Mouse (Mus musculus) ES-E14 (cell line): ENCODE results near the gene Cdk19. TPM values are rescaled to one million over a fixed set of nuclear protein-coding genes. Genes with fewer than 3 reads are reported as not detected.
A peak's percentile ranks its signal among the peaks of the same experiment; 100 is the strongest.
"Not testable (repeated sequence)": the region's sequence is repeated elsewhere in the genome, so short reads cannot be mapped to it uniquely, and the experiment has no call there.

ENCODE experiments used
- DNase-seq: peaks from one replicate; pipeline ENCODE4 v3.0.0-alpha.2; 2013; ENCODE audit warnings: low read depth, low spot score
- H3K27ac ChIP-seq: 2 replicates; pipeline ENCODE4 v1.5.1; 2012; ENCODE audit warnings: low read depth, mild to moderate bottlenecking, low read length, moderate library complexity, mixed read lengths; ENCODE audit not compliant: poor library complexity, insufficient read depth, severe bottlenecking
- H3K36me3 ChIP-seq: 2 replicates; pipeline ENCODE4 v1.6.1; 2012; ENCODE audit warnings: mild to moderate bottlenecking, low read length, moderate library complexity, mixed read lengths; ENCODE audit not compliant: control insufficient read depth, poor library complexity, insufficient read depth, severe bottlenecking
- H3K4me1 ChIP-seq, 2 experiments: fragments of 150-350 bp in 1 of 2; sonication (generic) in 1 of 2; 2 replicates each; pipeline ENCODE4 v1.6.1; 2012; ENCODE audit warnings: low read length in 2 of 2, mild to moderate bottlenecking in 1 of 2, mixed read lengths in 1 of 2; ENCODE audit not compliant: control insufficient read depth in 2 of 2, insufficient read depth in 2 of 2, poor library complexity in 1 of 2
- H3K4me3 ChIP-seq, 2 experiments: fragments of 150-350 bp in 1 of 2; sonication (generic) in 1 of 2; 2 replicates each; pipeline ENCODE4 v1.5.1; 2012; ENCODE audit warnings: low read length in 2 of 2, low read depth in 1 of 2, mild to moderate bottlenecking in 1 of 2, mixed read lengths in 1 of 2; ENCODE audit not compliant: insufficient read depth in 1 of 2, poor library complexity in 1 of 2, severe bottlenecking in 1 of 2
- H3K9ac ChIP-seq: 2 replicates; pipeline ENCODE4 v1.6.1; 2012; ENCODE audit warnings: low read depth, mild to moderate bottlenecking, low read length, mixed read lengths; ENCODE audit not compliant: poor library complexity, insufficient read depth, severe bottlenecking
- H3K9me3 ChIP-seq: fragments of 150-350 bp; sonication (generic); 2 replicates; pipeline ENCODE4 v1.6.1; 2012; ENCODE audit warnings: low read depth, mild to moderate bottlenecking, low read length; ENCODE audit not compliant: control insufficient read depth, insufficient read depth
- CHD2 ChIP-seq: IDR thresholded peaks from 2 replicates; pipeline ENCODE4 v1.6.1; 2014; ENCODE audit warnings: mild to moderate bottlenecking, low read depth, low read length, inconsistent platforms
- HCFC1 ChIP-seq: IDR thresholded peaks from 2 replicates; pipeline ENCODE4 v1.6.1; 2012; ENCODE audit warnings: low read length, inconsistent platforms, borderline replicate concordance; ENCODE audit not compliant: insufficient read depth
- MAFK ChIP-seq: IDR thresholded peaks from 2 replicates; pipeline ENCODE4 v1.6.1; 2014; ENCODE audit warnings: mild to moderate bottlenecking, low read depth, low read length, inconsistent platforms; ENCODE audit not compliant: insufficient read depth
- ZC3H11A ChIP-seq: IDR thresholded peaks from 2 replicates; pipeline ENCODE4 v1.6.1; 2012; ENCODE audit warnings: low read depth, mild to moderate bottlenecking, inconsistent platforms, low read length, borderline replicate concordance
- ZNF384 ChIP-seq: IDR thresholded peaks from 2 replicates; pipeline ENCODE4 v1.6.1; 2012; ENCODE audit warnings: low read depth, low read length, inconsistent platforms
- in situ Hi-C, 2 experiments: fragments of 600-800 bp; cut with MboI; formaldehyde crosslinking; loops; one replicate each; pipeline ENCODE4 v1.15.1; 2025; ENCODE audit warnings: low sequenced_read_pairs in 2 of 2, inconsistent platforms in 1 of 2; ENCODE audit not compliant: unreplicated experiment in 2 of 2
- total RNA-seq: library from RNA; depleted of rRNA; stranded (reverse); fragments of 300-350 nt; gene quantifications from 2 replicates; pipeline ENCODE4 v1.2.3, GENCODE M21; 2012

The Cdk19 gene
- total RNA-seq, 1 experiment: 6.4 TPM

GRCm38 (mm10) chr10:40424428-40424827 lies 85.1 kb downstream of the Cdk19 start:
- H3K4me3 ChIP-seq, H3K36me3 ChIP-seq, H3K27ac ChIP-seq, H3K9me3 ChIP-seq, H3K9ac ChIP-seq, in situ Hi-C loops, H3K4me1 ChIP-seq, DNase-seq: not testable (repeated sequence)
- TF ChIP-seq ZNF384: peak; percentile 62; the same call in 1 of the 2 replicates

GRCm38 (mm10) chr10:40425243-40426095 lies 86.1 kb downstream of the Cdk19 start:
- no peaks in the 10 kb centered on the region for H3K9me3 ChIP-seq
- H3K9ac ChIP-seq: peak overlapping the region; percentile 58; the same call in 1 of the 2 replicates
- no peaks in the 10 kb centered on the region for H3K36me3 ChIP-seq
- TF ChIP-seq ZC3H11A (no peak), HCFC1 (no peak), CHD2 (no peak), MAFK (no peak), ZNF384 (no peak)
- in situ Hi-C loops: no loop called here
- H3K4me1 ChIP-seq: peaks cover 2 to 7% of the 10 kb centered on the region in 2 experiments; a peak in 2 of 4 replicates
- DNase-seq: peak; percentile 56
- no peak overlapping the region; the same call in 1 of the 2 replicates for H3K27ac ChIP-seq
- H3K4me3 ChIP-seq: peak overlapping the region; percentile 46 to 55

GRCm38 (mm10) chr10:40426096-40426450 lies 86.7 kb downstream of the Cdk19 start:
- Histone ChIP-seq H3K4me1 (peaks cover 2 to 4% of the 10 kb centered on the region in 2 experiments; a peak in 2 of 4 replicates), H3K9ac (no peak overlapping the region), H3K4me3 (0 out of 4 replicates have a peak overlapping the region, but pooled peaks of 1 of the 2 experiments have one; percentile 46), H3K27ac (peak overlapping the region; percentile 24; the same call in 1 of the 2 replicates), H3K36me3 (no peaks in the 10 kb centered on the region), H3K9me3 (no peaks in the 10 kb centered on the region)
- in situ Hi-C loops: no loop called here
- no peak for TF ChIP-seq HCFC1
- DNase-seq: no peak

GRCm38 (mm10) chr10:40428633-40429032 lies 89.3 kb downstream of the Cdk19 start:
- DNase-seq: no peak
- peaks cover 2 to 6% of the 10 kb centered on the region in 2 experiments; a peak in 2 of 4 replicates for H3K4me1 ChIP-seq
- no peak overlapping the region for H3K9ac ChIP-seq
- no peak overlapping the region for H3K4me3 ChIP-seq
- in situ Hi-C loops: no loop called here
- H3K27ac ChIP-seq: no peak overlapping the region
- no peaks in the 10 kb centered on the region for H3K36me3 ChIP-seq
- no peaks in the 10 kb centered on the region for H3K9me3 ChIP-seq
- TF ChIP-seq HCFC1 (no peak), CHD2 (no peak), MAFK (no peak), ZC3H11A (no peak)

GRCm38 (mm10) chr10:40429081-40429480 lies 89.7 kb downstream of the Cdk19 start:
- H3K9ac ChIP-seq: no peak overlapping the region
- H3K27ac ChIP-seq: no peak overlapping the region
- no peak for DNase-seq
- H3K4me3 ChIP-seq: no peak overlapping the region
- no peaks in the 10 kb centered on the region for H3K9me3 ChIP-seq
- H3K4me1 ChIP-seq: peaks cover 2 to 6% of the 10 kb centered on the region in 2 experiments; a peak in 2 of 4 replicates
- TF ChIP-seq MAFK (no peak), ZC3H11A (no peak), ZNF384 (no peak), HCFC1 (no peak), CHD2 (no peak)
- H3K36me3 ChIP-seq: no peaks in the 10 kb centered on the region
- in situ Hi-C loops: no loop called here
